ENCODE assay signal across 1 mouse cellular context in the genomic region with DNA sequence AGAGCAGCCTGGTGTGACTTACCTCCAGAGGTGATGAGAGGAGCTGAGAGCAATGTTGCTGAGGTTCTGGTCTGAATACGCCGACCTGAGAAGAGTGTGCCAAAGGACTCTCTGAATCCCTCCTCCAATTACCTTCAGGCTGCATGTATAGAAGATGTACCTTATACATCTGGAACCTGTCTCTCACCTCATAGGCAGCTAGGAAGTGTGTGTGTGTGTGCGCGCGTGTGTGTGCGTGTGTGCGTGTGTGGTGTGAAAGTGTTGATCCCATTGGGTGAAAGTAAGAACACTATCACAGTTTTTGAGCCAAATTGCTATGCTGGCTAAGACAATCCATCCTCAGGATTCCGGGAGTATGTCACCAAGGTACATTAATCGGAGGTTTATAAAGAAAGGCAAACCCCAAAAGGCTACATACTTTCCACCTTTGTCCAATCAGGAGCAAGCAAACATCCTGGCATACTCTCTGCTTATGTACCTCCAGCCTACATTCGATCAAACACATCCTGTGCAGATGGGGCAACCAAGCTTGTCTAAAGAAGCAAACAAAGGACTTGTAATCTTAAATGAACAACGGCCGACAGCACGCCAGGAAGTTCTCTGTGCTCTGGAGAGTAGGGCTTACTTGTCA.
TF ChIP-seq lines count a peak whose summit lies in the region.

A gene (minus strand): TSS at position 508 of the 631 bp plus-strand sequence.

TF ChIP-seq in CH12.LX, 34 proteins besides CTCF, POLR2A, EP300 and RAD21 (continued from another document):
- TF ChIP-seq TCF12 (IDR thresholded peaks at IDR 0.05; ENCODE audit: low read depth, low read length), result 0 out of 2 replicates have a peak, but pooled peaks have one; percentile 58
- no peak for TF ChIP-seq KAT2A (IDR thresholded peaks at IDR 0.05; ENCODE audit: insufficient replicate concordance, low read length)
- no peak for TF ChIP-seq JUND (conservative IDR thresholded peaks at IDR 0.05; ENCODE audit: low read depth, low read length)
- TF ChIP-seq TBP (conservative IDR thresholded peaks at IDR 0.05; ENCODE audit: low read depth, low read length), result peak; percentile 45; the same call in 1 of the 2 replicates
- peak; percentile 89 for TF ChIP-seq MXI1 (IDR thresholded peaks at IDR 0.05; ENCODE audit: low read depth, low read length)
- TF ChIP-seq ETS1 (conservative IDR thresholded peaks at IDR 0.05; ENCODE audit: low read depth, low read length), result no peak; the same call in 1 of the 2 replicates
- TF ChIP-seq MEF2A (IDR thresholded peaks at IDR 0.05; ENCODE audit: borderline replicate concordance, low read depth, low read length), result no peak
- no peak for TF ChIP-seq GABPA (IDR thresholded peaks at IDR 0.05; ENCODE audit: insufficient replicate concordance, low read depth, low read length)
- TF ChIP-seq POLR2AphosphoS2 (IDR thresholded peaks at IDR 0.05; ENCODE audit: low read depth, low read length), result no peak
- peak; percentile 42; the same call in 1 of the 2 replicates for TF ChIP-seq CHD2 (IDR thresholded peaks at IDR 0.05; ENCODE audit: low read length)
